Mouse (Mus musculus): Measurements from ENCODE around the gene Zfp746. TPM values are rescaled to one million over a fixed set of nuclear protein-coding genes. Genes with fewer than 3 reads are reported as not detected.

Zfp746 gene
- polyA plus RNA-seq, 1 experiment from 2014 or later: 6.0 TPM

DNA sequence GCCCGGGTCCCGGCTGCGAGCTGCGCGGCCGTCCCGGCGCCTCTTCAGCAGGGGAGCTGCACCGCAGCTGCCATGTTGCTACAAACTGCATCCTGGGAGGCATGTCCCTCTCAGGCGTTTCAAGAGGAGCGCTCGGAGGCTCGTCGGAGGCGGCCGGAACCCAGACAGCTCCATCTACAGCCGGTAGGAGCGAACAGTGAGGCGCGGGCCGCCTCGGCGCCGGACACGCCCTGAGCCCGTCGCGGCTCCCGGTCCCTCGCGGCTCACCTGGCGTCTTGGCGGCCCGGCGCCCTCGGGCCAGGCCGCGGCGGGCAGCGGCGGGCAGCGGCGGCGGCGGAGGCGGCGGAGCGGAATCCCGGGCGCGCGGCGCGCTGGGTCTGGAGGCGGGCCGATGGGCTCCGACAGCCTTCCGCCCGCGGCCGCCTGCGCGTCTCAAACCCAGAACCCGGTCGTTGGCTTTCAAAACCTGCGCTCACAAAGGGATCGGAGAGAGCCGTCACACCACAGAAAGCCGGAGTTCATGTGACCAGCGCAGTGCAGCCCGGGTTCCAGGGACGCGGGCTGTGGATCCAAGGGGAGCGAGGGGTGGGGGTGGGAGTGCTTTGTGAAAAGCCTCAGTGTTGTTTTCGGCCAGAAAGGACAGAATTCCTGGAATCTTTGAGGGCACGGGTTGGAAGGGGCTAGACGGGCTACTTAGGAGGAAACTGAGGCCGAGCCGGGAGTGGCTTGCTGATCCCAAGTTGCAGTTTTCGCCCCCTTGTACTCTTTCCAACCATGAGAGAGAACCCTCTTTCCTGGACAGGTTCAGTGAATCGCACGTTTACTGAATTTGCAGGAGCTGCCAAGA is 37.7 kb downstream of the Zfp746 start, which contains the start of gene Zfp777:
Zfp777 (minus strand) TSS at position 486 of the 847 bp plus-strand sequence.
- Histone ChIP-seq H3K4me3 (replicated peaks; ENCODE audit: low read length) (peak within 1 kb of the TSS; percentile 84), H3K36me3 (ENCODE audit: control insufficient read depth, insufficient read depth, low read length) (0 out of 2 replicates have a peak, but pooled peaks cover 2% of the 10 kb centered on the region), H3K4me1 (ENCODE audit: control insufficient read depth, insufficient read depth, low read length) (peaks cover 5% of the 10 kb centered on the region; the same call in 1 of the 2 replicates), H3K9me3 (replicated peaks; ENCODE audit: control insufficient read depth, low read length) (no peaks in the 10 kb centered on the region), H3K27me3 (ENCODE audit: control insufficient read depth, insufficient read depth, low read length) (no peaks in the 10 kb centered on the region), H3K9ac (ENCODE audit: low read length) (peak within 1 kb of the TSS; percentile 85), H3K4me2 (ENCODE audit: low read depth, low read length) (peak within 1 kb of the TSS; percentile 90), H3K27ac (ENCODE audit: low read length) (peak within 1 kb of the TSS; percentile 86)
- ATAC-seq (ENCODE audit: insufficient read depth, low FRiP score): peak; percentile 90
- under 1% methylated on average over 82 of the region's 82 CpGs for WGBS

DNA sequence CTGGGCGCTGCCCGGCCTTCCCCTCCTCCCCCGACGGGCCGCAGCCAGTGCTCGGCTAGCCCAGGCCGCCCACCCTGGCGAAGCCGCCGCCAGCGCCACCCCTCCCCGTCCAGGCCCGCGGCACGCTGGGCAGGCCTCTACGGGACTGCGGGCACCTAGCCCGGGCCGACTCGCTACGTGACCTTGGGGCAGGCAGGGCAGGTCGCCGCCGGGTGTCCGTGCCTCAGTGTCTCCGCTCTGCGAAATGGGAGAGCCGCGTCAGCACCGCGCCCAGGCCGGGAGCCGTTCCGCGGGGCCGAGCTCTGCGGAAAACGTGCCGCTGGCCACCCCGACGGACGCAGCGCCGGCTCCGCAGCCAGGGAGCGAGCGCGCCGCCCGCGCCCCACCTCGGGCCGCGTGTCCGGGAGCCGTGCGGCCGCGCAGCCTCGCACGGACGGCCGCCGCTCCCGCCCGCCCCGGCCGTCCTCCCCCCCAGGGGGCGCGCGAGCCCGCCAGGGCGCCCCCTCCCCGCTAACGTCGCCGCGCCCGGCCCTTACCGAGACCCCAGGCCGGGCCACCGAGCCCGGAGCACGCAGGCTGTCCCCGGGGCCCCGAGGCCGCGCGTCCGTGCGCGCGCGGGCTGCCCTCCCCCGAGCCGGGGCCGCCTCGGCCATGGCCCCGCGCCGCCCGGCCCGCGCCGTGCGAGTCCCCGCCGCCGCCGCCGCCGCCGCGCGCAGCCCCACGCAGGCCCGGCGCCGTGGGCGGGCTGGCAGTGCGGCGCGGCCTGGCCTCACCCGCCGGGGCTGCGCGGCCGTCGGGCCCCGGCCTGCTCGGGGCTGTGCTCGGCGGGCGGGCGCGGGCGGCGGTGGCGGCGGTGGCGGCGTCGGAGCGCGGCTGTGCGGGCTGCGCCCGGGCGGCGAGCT is 38.7 kb downstream of the Zfp746 start:
- H3K9ac ChIP-seq (ENCODE audit: low read length): peak overlapping the region; percentile 85
- peaks cover 5% of the 10 kb centered on the region; the same call in 1 of the 2 replicates for H3K4me1 ChIP-seq (ENCODE audit: control insufficient read depth, insufficient read depth, low read length)
- no peaks in the 10 kb centered on the region for H3K9me3 ChIP-seq (replicated peaks; ENCODE audit: control insufficient read depth, low read length)
- peak overlapping the region; percentile 86 for H3K27ac ChIP-seq (ENCODE audit: low read length)
- under 1% methylated on average over 114 of the region's 150 CpGs for WGBS
- peak overlapping the region; percentile 84 for H3K4me3 ChIP-seq (replicated peaks; ENCODE audit: low read length)
- H3K36me3 ChIP-seq (ENCODE audit: control insufficient read depth, insufficient read depth, low read length): 0 out of 2 replicates have a peak, but pooled peaks cover 6% of the 10 kb centered on the region
- H3K4me2 ChIP-seq (ENCODE audit: low read depth, low read length): peak overlapping the region; percentile 90
- no peaks in the 10 kb centered on the region for H3K27me3 ChIP-seq (ENCODE audit: control insufficient read depth, insufficient read depth, low read length)
- peak; percentile 71 for ATAC-seq (ENCODE audit: insufficient read depth, low FRiP score)

DNA sequence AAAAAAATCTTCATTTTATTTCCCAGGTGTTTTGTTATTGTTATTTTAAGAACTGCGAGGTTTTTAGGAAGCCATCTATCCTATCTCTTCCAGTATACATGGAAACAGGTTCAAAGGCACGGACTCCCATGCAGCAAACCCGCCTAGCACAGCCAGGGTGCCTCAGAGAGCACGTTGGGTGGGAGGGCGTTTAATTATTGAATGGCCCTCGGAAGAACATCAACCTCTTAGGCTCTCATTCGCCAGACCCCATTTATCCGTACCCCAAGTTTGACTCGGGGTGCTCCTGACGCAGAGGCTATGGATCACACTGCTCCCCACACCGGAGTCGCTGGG is 39.3 kb downstream of the Zfp746 start:
- Histone ChIP-seq H3K4me1 (ENCODE audit: control insufficient read depth, insufficient read depth, low read length) (peaks cover 5% of the 10 kb centered on the region; the same call in 1 of the 2 replicates), H3K4me3 (replicated peaks; ENCODE audit: low read length) (peak overlapping the region; percentile 84), H3K9ac (ENCODE audit: low read length) (peak overlapping the region; percentile 85), H3K27me3 (ENCODE audit: control insufficient read depth, insufficient read depth, low read length) (no peaks in the 10 kb centered on the region), H3K4me2 (ENCODE audit: low read depth, low read length) (peak overlapping the region; percentile 90), H3K27ac (ENCODE audit: low read length) (no peak overlapping the region), H3K9me3 (replicated peaks; ENCODE audit: control insufficient read depth, low read length) (no peaks in the 10 kb centered on the region), H3K36me3 (ENCODE audit: control insufficient read depth, insufficient read depth, low read length) (0 out of 2 replicates have a peak, but pooled peaks cover 8% of the 10 kb centered on the region)
- WGBS: 5% methylated on average over 12 of the region's 12 CpGs
- ATAC-seq (ENCODE audit: insufficient read depth, low FRiP score): no peak

DNA sequence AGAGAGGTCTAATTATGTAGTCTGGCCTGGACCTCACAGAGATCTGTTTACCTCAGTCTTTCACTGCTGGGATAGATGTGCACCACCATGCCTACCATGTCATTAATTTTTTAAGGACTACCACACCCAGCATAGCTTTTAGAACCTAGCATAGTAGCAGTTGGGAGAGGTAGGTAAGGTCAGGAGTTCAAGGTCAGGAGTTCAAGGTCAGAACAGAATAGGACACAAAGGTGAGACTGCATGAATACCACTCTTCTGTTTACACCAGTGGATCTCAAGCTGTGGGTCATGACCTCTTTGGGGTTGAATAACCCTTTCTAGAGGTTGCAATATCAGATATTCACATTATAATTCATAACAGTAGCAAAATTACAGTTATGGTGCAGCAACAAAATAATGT is 53.7 kb downstream of the Zfp746 start:
- ATAC-seq (ENCODE audit: insufficient read depth, low FRiP score): no peak
- H3K36me3 ChIP-seq (ENCODE audit: control insufficient read depth, insufficient read depth, low read length): peaks cover 43% of the 10 kb centered on the region
- no peaks in the 10 kb centered on the region for H3K27me3 ChIP-seq (ENCODE audit: control insufficient read depth, insufficient read depth, low read length)
- no peaks in the 10 kb centered on the region for H3K9me3 ChIP-seq (replicated peaks; ENCODE audit: control insufficient read depth, low read length)
- H3K4me2 ChIP-seq (ENCODE audit: low read depth, low read length): no peak overlapping the region
- H3K27ac ChIP-seq (ENCODE audit: low read length): no peak overlapping the region
- H3K9ac ChIP-seq (ENCODE audit: low read length): no peak overlapping the region
- H3K4me1 ChIP-seq (ENCODE audit: control insufficient read depth, insufficient read depth, low read length): no peaks in the 10 kb centered on the region
- H3K4me3 ChIP-seq (replicated peaks; ENCODE audit: low read length): no peak overlapping the region

DNA sequence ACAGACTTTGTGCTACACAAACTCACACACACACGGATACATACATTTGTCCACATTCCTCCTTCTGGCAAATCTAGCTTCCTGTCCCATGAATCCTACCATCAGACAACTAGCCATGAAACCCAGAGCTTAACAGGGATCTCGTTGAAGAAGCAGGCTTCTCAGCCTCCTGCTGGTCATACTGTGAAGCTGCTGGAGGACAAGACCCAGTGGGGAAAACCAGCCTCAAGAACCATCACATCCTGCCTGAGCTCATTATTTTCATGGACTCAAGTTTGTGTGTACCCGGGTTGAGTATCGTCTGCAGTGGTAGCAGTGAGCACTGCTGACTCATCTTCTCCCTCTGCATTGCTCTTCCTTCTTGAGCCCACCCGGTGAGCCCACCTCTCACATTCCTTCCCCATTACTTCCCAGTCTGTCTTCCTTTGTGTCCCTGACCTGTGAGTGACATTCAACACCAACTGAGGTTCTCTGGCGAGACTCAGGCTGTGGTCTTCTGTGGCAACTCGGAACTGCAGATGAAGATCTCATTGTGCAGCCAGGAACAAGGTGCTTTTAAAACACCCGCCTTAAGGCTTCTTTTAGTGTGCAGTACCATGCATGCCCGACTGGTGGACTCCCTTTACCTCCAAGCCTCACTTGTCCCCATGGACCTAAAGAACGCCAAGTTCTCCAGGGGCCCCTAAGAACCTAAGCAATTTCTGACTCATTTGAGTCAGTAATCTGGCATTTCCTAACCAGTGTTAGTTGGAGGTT is 60.3 kb downstream of the Zfp746 start:
- Histone ChIP-seq H3K27me3 (ENCODE audit: control insufficient read depth, insufficient read depth, low read length) (no peaks in the 10 kb centered on the region), H3K36me3 (ENCODE audit: control insufficient read depth, insufficient read depth, low read length) (peaks cover 68% of the 10 kb centered on the region)
- 85% methylated on average over 10 of the region's 10 CpGs for WGBS

DNA sequence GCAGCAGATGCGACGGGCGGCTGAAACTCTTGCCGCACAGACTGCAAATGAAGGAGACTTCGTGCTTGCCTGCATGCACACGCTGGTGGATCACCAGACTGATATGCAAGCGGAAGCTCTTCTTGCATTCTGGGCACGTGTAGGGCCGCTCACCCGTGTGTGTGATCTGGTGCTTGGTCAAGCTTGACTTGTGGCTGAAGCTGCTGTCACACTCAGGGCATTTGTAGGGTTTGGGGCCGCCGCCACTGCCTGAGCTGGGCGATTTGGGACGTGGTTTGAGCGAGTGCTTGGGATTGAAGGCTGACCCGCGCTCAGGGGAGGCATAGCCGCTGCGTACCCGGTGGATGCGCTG is 61.4 kb downstream of the Zfp746 start:
- no peaks in the 10 kb centered on the region for H3K4me1 ChIP-seq (ENCODE audit: control insufficient read depth, insufficient read depth, low read length)
- no peak overlapping the region for H3K4me3 ChIP-seq (replicated peaks; ENCODE audit: low read length)
- no peak overlapping the region for H3K4me2 ChIP-seq (ENCODE audit: low read depth, low read length)
- 87% methylated on average over 21 of the region's 21 CpGs for WGBS
- H3K27ac ChIP-seq (ENCODE audit: low read length): no peak overlapping the region
- no peaks in the 10 kb centered on the region for H3K27me3 ChIP-seq (ENCODE audit: control insufficient read depth, insufficient read depth, low read length)
- H3K9me3 ChIP-seq (replicated peaks; ENCODE audit: control insufficient read depth, low read length): peaks cover 19% of the 10 kb centered on the region
- peaks cover 60% of the 10 kb centered on the region for H3K36me3 ChIP-seq (ENCODE audit: control insufficient read depth, insufficient read depth, low read length)
- H3K9ac ChIP-seq (ENCODE audit: low read length): no peak overlapping the region
- ATAC-seq (ENCODE audit: insufficient read depth, low FRiP score): no peak

More for the DNA sequence above, 60.3 kb downstream of the Zfp746 start:
- H3K4me3 ChIP-seq (replicated peaks; ENCODE audit: low read length): no peak overlapping the region
- no peak for ATAC-seq (ENCODE audit: insufficient read depth, low FRiP score)
- H3K9me3 ChIP-seq (replicated peaks; ENCODE audit: control insufficient read depth, low read length): peaks cover 19% of the 10 kb centered on the region
- no peaks in the 10 kb centered on the region for H3K4me1 ChIP-seq (ENCODE audit: control insufficient read depth, insufficient read depth, low read length)
- no peak overlapping the region for H3K4me2 ChIP-seq (ENCODE audit: low read depth, low read length)
- H3K9ac ChIP-seq (ENCODE audit: low read length): no peak overlapping the region
- no peak overlapping the region for H3K27ac ChIP-seq (ENCODE audit: low read length)

DNA sequence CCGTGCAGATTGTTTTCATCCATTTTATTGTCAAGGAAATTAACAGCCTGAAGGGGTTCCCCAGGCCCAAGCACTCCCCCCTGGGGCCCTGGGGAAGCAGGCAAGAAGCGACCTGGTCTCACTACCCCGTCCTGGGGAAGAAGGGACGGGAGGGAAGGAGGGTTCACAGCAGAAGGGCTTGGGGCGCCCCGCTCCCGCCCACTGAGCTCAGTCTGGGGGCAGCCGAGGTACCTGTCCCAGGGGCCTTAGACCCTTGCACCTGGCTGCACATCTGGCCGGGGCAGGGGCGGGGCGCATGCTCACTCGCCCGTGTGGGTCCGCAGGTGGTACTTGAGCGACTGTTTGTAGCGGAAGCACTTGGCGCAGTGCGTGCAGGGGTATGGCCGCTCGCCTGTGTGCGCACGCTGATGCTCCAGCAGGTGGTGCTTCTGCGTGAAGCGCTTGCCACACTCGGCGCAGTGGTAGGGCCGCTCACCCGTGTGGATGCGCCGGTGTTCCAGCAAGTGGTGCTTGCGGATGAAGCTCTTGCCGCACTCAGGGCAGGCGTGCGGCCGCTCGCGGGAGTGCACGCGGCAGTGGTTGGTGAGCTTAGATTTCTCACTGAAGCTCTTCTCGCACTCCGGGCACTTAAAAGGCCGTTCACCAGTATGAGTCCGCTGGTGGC is 61.9 kb downstream of the Zfp746 start:
- Histone ChIP-seq H3K4me1 (ENCODE audit: control insufficient read depth, insufficient read depth, low read length) (no peaks in the 10 kb centered on the region), H3K9me3 (replicated peaks; ENCODE audit: control insufficient read depth, low read length) (peaks cover 19% of the 10 kb centered on the region), H3K27me3 (ENCODE audit: control insufficient read depth, insufficient read depth, low read length) (no peaks in the 10 kb centered on the region), H3K27ac (ENCODE audit: low read length) (no peak overlapping the region), H3K4me2 (ENCODE audit: low read depth, low read length) (no peak overlapping the region), H3K36me3 (ENCODE audit: control insufficient read depth, insufficient read depth, low read length) (peaks cover 58% of the 10 kb centered on the region), H3K9ac (ENCODE audit: low read length) (no peak overlapping the region), H3K4me3 (replicated peaks; ENCODE audit: low read length) (no peak overlapping the region)
- no peak for ATAC-seq (ENCODE audit: insufficient read depth, low FRiP score)
- WGBS: 85% methylated on average over 43 of the region's 43 CpGs

DNA sequence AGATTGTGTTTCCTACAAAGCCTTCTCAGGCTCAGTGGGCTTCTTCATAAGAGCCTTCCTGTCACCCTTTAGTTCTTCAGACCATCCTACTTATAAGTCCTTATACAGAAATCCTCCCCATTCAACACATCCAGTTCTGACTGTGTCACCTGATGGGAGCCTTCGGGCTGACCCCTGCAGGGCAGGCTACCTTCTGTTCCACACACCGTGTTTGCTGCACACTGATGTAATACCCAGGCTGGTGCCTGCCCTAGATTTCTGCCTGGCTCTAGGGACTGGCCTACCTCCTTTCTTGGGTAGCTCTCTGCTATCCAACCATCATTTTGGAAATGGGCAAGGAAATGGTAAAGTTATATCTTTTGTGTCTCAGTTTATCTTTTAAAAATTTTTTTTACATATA is 63.7 kb downstream of the Zfp746 start:
- no peak overlapping the region for H3K9ac ChIP-seq (ENCODE audit: low read length)
- H3K4me3 ChIP-seq (replicated peaks; ENCODE audit: low read length): no peak overlapping the region
- H3K9me3 ChIP-seq (replicated peaks; ENCODE audit: control insufficient read depth, low read length): peaks cover 19% of the 10 kb centered on the region
- H3K27ac ChIP-seq (ENCODE audit: low read length): no peak overlapping the region
- peaks cover 43% of the 10 kb centered on the region for H3K36me3 ChIP-seq (ENCODE audit: control insufficient read depth, insufficient read depth, low read length)
- no peak for ATAC-seq (ENCODE audit: insufficient read depth, low FRiP score)
- 81% methylated on average over 2 of the region's 2 CpGs for WGBS
- no peaks in the 10 kb centered on the region for H3K4me1 ChIP-seq (ENCODE audit: control insufficient read depth, insufficient read depth, low read length)
- H3K27me3 ChIP-seq (ENCODE audit: control insufficient read depth, insufficient read depth, low read length): no peaks in the 10 kb centered on the region
- H3K4me2 ChIP-seq (ENCODE audit: low read depth, low read length): no peak overlapping the region

Data from stomach, embryonic 16.5 days (tissue).